Mouse (Mus musculus) embryonic facial prominence, embryonic 15.5 days (tissue): ENCODE results near the gene Capn8. TPM values are rescaled to one million over a fixed set of nuclear protein-coding genes. Genes with fewer than 3 reads are reported as not detected.
"Not testable (repeated sequence)": the region's sequence is repeated elsewhere in the genome, so short reads cannot be mapped to it uniquely, and the experiment has no call there.

ENCODE experiments used
- ATAC-seq: fragments of 200-750 bp; cut with Nextera tagmentation; 2 replicates; pipeline ENCODE4 v1.8.0; 2017; ENCODE audit warnings: low read depth, moderate TSS enrichment; ENCODE audit not compliant: insufficient number of reproducible peaks, low FRiP score, low TSS enrichment
- H3K27ac ChIP-seq: fragments of 300-500 bp; sonication (generic); replicated peaks from 2 replicates; pipeline ENCODE4 v1.5.1; 2015; ENCODE audit warnings: mild to moderate bottlenecking, inconsistent platforms
- H3K27me3 ChIP-seq: fragments of 300-500 bp; sonication (generic); 2 replicates; pipeline ENCODE4 v1.6.1; 2015; ENCODE audit warnings: inconsistent platforms
- H3K36me3 ChIP-seq: fragments of 300-500 bp; sonication (generic); 2 replicates; pipeline ENCODE4 v1.6.1; 2015; ENCODE audit warnings: mild to moderate bottlenecking, inconsistent platforms
- H3K4me1 ChIP-seq: fragments of 300-500 bp; sonication (generic); 2 replicates; pipeline ENCODE4 v1.6.1; 2015; ENCODE audit warnings: inconsistent platforms
- H3K4me2 ChIP-seq: fragments of 300-500 bp; sonication (generic); replicated peaks from 2 replicates; pipeline ENCODE4 v1.6.1; 2015; ENCODE audit warnings: mild to moderate bottlenecking, inconsistent platforms
- H3K4me3 ChIP-seq: fragments of 300-500 bp; sonication (generic); replicated peaks from 2 replicates; pipeline ENCODE4 v1.5.1; 2015; ENCODE audit warnings: mild to moderate bottlenecking, inconsistent platforms
- H3K9ac ChIP-seq: fragments of 300-500 bp; sonication (generic); 2 replicates; pipeline ENCODE4 v1.6.1; 2015; ENCODE audit warnings: inconsistent platforms
- H3K9me3 ChIP-seq: fragments of 300-500 bp; sonication (generic); replicated peaks from 2 replicates; pipeline ENCODE4 v1.6.1; 2016; ENCODE audit warnings: inconsistent platforms
- WGBS: fragments of 180-500 bp; shearing (Covaris S2); methylation state at CpG from one replicate; pipeline ENCODE4 v1.1.7; 2015; 5-methylcytosine and 5-hydroxymethylcytosine counted together
- polyA plus RNA-seq: library from polyadenylated mRNA; unstranded; fragments of >200 nt; fragmentation: Nextera tagmentation; extraction: Ambion mirVana; gene quantifications from 2 replicates; pipeline ENCODE4 v1.2.1, GENCODE M21; 2015

Gene Capn8
- polyA plus RNA-seq, 1 experiment from 2014 or later: 0.71 TPM

DNA sequence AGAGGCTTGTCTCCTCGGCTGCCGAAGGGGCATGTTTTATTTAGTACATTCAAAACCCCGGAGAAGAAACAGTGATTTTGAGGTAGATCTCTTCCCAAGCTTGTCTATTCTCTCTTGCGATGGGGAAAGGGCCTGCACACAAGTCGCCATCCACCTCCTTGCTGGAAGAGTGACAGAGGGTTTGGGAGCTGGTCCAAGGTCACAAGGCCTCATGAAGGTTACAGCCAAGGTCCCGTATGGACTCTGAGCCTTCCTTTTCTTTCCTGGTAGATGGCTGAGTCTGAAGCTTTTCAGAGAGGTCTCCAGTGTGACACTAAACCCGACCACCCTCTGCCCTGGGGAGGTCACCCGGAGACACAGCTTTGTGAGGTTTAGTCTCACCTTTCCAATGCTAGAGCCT is 56.4 kb downstream of the Capn8 start:
- no peak overlapping the region for H3K4me2 ChIP-seq
- no peak for ATAC-seq
- no peak overlapping the region for H3K9ac ChIP-seq
- 0 out of 2 replicates have a peak, but pooled peaks cover 3% of the 10 kb centered on the region for H3K4me1 ChIP-seq
- 85% methylated on average over 8 of the region's 8 CpGs for WGBS
- H3K36me3 ChIP-seq: no peaks in the 10 kb centered on the region
- no peaks in the 10 kb centered on the region for H3K27me3 ChIP-seq
- H3K4me3 ChIP-seq: no peak overlapping the region
- H3K9me3 ChIP-seq: no peaks in the 10 kb centered on the region
- H3K27ac ChIP-seq: no peak overlapping the region

DNA sequence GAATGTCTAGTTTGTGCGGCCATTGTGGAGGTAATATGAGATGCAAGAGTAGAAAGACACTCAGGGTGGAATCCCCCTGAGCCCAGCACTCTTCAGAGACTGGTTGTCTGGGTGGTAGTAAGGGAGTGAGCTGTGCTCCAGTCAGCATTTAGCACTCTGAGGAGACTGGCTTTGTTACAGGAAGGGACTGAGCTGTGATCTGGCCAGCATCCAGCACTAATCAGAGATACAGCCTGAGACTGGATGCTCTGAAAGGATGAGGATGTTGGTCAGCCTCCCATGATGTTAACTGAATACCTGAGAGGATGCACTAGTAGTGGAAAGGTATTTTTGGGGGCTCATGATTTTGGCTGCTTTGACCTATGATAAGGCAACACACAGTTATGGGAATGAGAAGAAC is 61.4 kb downstream of the Capn8 start:
- Histone ChIP-seq H3K9me3 (no peaks in the 10 kb centered on the region), H3K36me3 (no peaks in the 10 kb centered on the region), H3K9ac (no peak overlapping the region), H3K4me3 (no peak overlapping the region), H3K4me2 (no peak overlapping the region), H3K27ac (no peak overlapping the region), H3K4me1 (no peaks in the 10 kb centered on the region), H3K27me3 (no peaks in the 10 kb centered on the region)
- 33% methylated on average over 1 of the region's 1 CpGs for WGBS
- ATAC-seq: no peak

DNA sequence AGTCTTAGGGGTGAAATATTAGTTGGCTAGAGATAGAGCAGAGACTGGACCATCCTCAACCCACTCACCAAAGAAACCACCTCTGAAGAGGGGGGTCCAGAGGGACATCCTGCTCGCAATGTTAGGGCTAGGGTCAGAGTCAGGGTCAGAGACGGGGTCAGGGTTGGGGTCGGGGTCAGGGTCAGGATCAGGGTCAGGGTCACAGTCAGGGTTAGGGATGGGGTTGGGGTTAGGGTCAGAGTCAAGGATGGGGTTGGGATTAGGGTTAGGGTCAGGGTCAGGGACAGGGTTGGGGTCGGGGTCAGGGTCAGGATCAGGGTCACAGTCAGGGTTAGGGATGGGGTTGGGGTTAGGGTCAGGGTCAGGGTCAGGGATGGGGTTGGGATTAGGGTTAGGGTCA is 64.4 kb downstream of the Capn8 start:
- Histone ChIP-seq H3K4me1 (no peaks in the 10 kb centered on the region), H3K4me3 (no peak overlapping the region), H3K27me3 (no peaks in the 10 kb centered on the region), H3K27ac (no peak overlapping the region), H3K36me3 (no peaks in the 10 kb centered on the region), H3K9ac (no peak overlapping the region), H3K9me3 (no peaks in the 10 kb centered on the region), H3K4me2 (no peak overlapping the region)
- 90% methylated on average over 4 of the region's 4 CpGs for WGBS
- peak; percentile 47; the same call in 1 of the 2 replicates for ATAC-seq

DNA sequence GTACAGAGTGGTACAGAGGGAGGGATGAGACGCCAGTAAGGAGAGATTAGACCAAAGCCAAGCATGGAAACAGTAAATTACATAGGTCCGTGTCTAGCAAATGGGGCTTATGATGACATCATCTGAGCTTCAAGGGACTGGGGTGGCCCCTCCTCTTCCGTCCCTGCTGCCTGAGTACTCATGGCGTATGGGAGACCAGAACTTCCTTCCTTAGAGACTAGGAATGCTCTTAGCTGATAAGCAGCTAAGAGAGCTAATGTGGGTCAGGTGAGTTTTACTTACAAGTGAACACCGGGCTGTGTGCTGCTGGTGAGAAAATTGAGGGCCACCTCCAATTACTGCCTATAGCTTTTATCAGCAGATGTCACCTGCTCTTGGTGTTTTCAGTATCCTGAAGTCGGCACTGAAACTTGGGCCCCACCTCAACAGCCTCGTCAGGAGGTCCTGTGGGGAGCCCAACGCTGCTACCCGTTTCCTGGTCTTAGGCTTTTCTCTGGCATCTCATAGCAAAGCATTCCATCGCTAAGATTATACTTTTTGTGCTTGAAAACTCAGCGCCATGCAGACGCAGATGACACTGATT is 69.0 kb downstream of the Capn8 start:
- H3K27me3 ChIP-seq: no peaks in the 10 kb centered on the region
- H3K4me3 ChIP-seq: no peak overlapping the region
- no peaks in the 10 kb centered on the region for H3K4me1 ChIP-seq
- 80% methylated on average over 12 of the region's 12 CpGs for WGBS
- no peak overlapping the region for H3K4me2 ChIP-seq
- H3K9ac ChIP-seq: no peak overlapping the region
- H3K9me3 ChIP-seq: no peaks in the 10 kb centered on the region
- H3K27ac ChIP-seq: no peak overlapping the region
- no peaks in the 10 kb centered on the region for H3K36me3 ChIP-seq
- ATAC-seq: no peak

DNA sequence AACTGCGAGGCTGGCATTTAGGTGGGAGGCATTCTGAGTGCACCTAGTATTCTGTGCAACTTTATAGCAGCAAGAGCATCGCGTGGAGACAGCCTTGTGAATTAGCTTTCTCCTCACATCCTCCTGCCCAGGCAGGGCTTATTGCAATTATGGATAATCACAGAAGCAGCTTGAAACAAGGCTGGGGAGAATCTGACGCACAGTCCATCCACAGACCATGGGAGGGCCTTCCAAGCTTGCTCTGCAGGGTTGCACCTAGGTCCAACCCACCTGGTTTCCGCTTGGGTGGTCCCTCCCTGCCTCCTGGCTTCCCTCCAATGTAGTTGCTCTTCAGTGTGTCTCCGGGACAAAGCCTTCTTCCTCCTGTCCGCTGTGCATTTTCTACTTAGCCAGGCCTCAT is 74.2 kb downstream of the Capn8 start:
- Histone ChIP-seq H3K27me3 (no peaks in the 10 kb centered on the region), H3K4me1 (no peaks in the 10 kb centered on the region), H3K36me3 (no peaks in the 10 kb centered on the region), H3K27ac (no peak overlapping the region), H3K4me3 (no peak overlapping the region), H3K9ac (no peak overlapping the region), H3K9me3 (no peaks in the 10 kb centered on the region), H3K4me2 (no peak overlapping the region)
- no peak for ATAC-seq
- 48% methylated on average over 7 of the region's 7 CpGs for WGBS

DNA sequence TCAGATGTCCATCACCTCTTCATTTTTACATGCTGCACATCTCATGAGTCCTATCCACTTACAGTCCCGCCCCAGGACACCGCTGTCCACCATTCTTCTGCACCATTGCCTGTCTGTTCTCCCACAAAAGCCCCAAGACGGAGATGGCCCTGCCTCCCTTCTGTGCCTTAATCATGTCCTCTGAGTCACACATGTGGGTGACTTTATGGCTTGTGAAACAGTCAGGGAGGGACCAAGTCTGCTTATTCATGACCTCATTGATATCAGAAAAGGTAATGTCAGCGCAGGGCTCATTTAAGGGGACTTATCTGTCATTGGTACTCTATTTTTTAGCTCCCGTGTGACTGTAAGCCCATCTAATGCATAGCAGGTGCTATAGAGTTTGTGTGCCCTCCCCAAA is 74.6 kb downstream of the Capn8 start:
- Histone ChIP-seq H3K9ac (no peak overlapping the region), H3K36me3 (no peaks in the 10 kb centered on the region), H3K4me3 (no peak overlapping the region), H3K27ac (no peak overlapping the region), H3K4me1 (no peaks in the 10 kb centered on the region), H3K27me3 (no peaks in the 10 kb centered on the region), H3K4me2 (no peak overlapping the region), H3K9me3 (no peaks in the 10 kb centered on the region)
- ATAC-seq: no peak
- WGBS: 81% methylated on average over 5 of the region's 5 CpGs

DNA sequence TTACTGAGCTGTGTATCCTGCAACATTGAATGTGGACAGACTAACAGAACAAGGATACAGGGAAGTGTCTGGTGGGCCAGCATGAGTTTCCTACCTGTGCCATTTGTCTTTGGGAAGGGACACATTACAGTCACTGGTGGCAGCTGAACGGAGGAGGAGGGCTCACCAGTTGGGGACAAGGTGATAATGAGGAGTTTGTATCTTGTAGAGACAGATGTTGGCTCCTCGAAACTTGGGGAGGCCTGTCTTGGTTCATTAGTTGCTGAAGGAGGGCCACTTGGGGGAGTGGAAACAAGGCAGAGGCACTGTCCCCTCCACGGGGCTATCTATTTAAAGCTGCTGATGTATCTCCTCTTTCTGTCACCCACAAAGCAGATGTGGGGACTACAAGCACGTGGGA is 75.3 kb downstream of the Capn8 start:
- H3K27ac ChIP-seq: no peak overlapping the region
- no peak overlapping the region for H3K9ac ChIP-seq
- no peaks in the 10 kb centered on the region for H3K27me3 ChIP-seq
- H3K9me3 ChIP-seq: no peaks in the 10 kb centered on the region
- WGBS: 68% methylated on average over 4 of the region's 4 CpGs
- H3K4me1 ChIP-seq: peaks cover 2% of the 10 kb centered on the region; the same call in 1 of the 2 replicates
- no peak for ATAC-seq
- H3K4me3 ChIP-seq: no peak overlapping the region
- H3K4me2 ChIP-seq: no peak overlapping the region
- H3K36me3 ChIP-seq: no peaks in the 10 kb centered on the region

DNA sequence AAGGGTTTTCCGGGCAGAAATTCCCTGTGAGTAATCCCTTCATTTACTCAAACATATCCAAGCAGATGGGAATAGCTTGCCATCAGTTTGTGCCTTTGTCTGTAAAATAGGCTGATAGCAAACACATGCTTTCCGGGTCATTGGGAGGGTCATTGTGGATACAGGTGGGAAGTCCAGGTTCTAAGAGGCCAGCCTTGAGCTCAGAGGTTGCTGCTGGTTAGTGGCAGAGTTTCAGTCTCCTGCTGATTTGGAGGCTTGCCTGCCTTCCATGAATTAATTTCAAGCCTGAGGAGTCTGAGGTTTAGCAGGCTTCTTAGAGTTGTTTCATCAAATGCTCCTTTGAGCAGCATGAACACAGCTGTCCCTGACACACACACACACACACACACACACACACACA is 78.0 kb downstream of the Capn8 start:
- no peak overlapping the region for H3K9ac ChIP-seq
- WGBS: 47% methylated on average over 2 of the region's 2 CpGs
- no peak overlapping the region for H3K4me3 ChIP-seq
- H3K27me3 ChIP-seq: no peaks in the 10 kb centered on the region
- H3K36me3 ChIP-seq: no peaks in the 10 kb centered on the region
- no peak for ATAC-seq
- no peak overlapping the region for H3K27ac ChIP-seq
- H3K4me2 ChIP-seq: no peak overlapping the region
- H3K4me1 ChIP-seq: peaks cover 6% of the 10 kb centered on the region
- H3K9me3 ChIP-seq: no peaks in the 10 kb centered on the region

DNA sequence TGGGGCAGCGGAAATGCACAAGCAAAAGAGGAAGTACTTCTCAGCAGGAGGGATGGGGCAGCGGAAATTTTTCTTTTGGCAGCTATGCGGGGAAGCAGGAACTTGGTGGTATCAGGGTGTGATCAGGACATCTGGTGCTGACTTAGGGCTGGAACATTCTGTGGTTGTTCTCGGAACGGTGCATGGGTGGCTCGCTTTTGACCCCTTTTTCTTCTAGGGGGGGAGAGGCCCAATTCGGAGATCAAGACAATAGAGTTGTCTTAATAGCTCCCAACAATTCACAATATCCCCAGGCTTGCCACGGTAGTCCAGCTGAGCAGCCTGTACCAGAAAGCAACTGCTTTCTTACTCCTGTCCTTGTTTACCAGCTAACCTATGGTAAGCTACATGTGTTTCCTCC is 79.6 kb downstream of the Capn8 start:
- not testable (repeated sequence) for H3K27me3 ChIP-seq, H3K4me3 ChIP-seq, H3K4me2 ChIP-seq, H3K9me3 ChIP-seq, ATAC-seq, H3K4me1 ChIP-seq, H3K27ac ChIP-seq, H3K36me3 ChIP-seq, H3K9ac ChIP-seq
- 81% methylated on average over 8 of the region's 8 CpGs for WGBS

DNA sequence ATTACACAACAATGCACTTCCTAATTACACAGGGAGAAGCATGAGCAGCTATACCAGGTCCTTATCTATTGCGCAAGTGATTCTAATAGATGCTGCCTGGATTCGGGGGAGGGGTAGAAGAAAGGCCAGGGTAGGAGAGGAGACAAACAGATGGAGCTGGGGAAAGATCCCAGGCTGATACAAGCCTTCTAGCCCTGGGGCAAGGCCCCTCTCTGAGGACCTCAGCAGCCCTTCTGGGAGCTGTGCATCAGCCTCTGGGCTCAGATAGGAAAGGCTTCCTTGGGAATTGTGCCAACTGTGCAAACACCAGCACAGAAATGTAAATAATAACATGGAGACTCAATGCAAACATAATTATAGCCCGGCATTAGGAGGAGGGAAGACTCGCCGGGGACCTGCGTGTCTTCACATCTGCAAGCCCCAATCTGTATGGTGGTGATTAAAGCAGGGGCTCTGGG is 80.4 kb downstream of the Capn8 start:
- H3K27ac ChIP-seq: no peak overlapping the region
- H3K4me3 ChIP-seq: no peak overlapping the region
- no peaks in the 10 kb centered on the region for H3K9me3 ChIP-seq
- 36% methylated on average over 6 of the region's 6 CpGs for WGBS
- H3K27me3 ChIP-seq: no peaks in the 10 kb centered on the region
- H3K36me3 ChIP-seq: no peaks in the 10 kb centered on the region
- H3K4me1 ChIP-seq: peaks cover 6% of the 10 kb centered on the region
- no peak overlapping the region for H3K4me2 ChIP-seq
- no peak for ATAC-seq
- no peak overlapping the region for H3K9ac ChIP-seq

DNA sequence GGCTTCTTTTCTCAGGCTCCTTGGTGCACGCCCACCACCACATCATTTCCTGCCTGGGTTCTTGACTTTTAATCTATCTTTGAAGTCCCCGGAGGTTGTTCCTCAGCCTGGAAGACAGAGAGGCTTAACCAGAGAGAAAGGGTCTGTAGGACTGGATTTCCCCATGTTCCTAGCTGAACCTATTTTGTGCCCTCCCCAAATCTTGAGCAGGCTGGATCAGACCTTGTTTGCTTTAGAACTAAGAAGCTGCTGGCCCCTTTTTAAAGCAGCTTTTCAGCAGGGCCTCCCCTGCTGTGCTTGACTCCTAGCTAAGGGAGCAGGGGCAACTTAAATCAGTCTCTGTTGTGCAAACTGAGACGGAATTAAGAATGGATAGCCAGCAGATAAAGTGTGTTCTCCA is 82.0 kb downstream of the Capn8 start:
- peaks cover 6% of the 10 kb centered on the region for H3K4me1 ChIP-seq
- H3K27me3 ChIP-seq: no peaks in the 10 kb centered on the region
- H3K9me3 ChIP-seq: no peaks in the 10 kb centered on the region
- ATAC-seq: no peak
- H3K27ac ChIP-seq: no peak overlapping the region
- H3K36me3 ChIP-seq: no peaks in the 10 kb centered on the region
- no peak overlapping the region for H3K4me2 ChIP-seq
- H3K9ac ChIP-seq: no peak overlapping the region
- WGBS: 61% methylated on average over 3 of the region's 3 CpGs
- no peak overlapping the region for H3K4me3 ChIP-seq

DNA sequence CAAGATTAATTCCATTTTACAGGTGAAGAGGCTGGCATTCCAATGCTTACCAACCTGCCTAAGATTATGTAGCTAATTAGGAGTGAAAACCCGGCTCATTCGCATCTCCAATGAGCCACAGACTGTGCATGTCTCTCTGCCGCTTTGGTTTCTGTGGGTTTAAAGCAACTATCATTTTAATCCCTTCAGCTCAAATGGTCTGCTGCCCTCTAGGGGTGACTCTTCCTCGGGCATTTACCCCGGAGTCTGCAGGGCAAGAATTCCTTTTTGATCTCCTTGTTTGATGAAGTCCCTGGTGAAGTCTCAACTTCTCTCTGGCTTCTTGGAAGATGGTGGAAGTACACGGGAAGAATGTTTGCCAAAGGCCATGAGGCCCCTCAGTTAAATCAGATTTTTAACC is 93.0 kb downstream of the Capn8 start:
- Histone ChIP-seq H3K9me3 (no peaks in the 10 kb centered on the region), H3K27me3 (no peaks in the 10 kb centered on the region), H3K27ac (no peak overlapping the region), H3K4me2 (no peak overlapping the region), H3K9ac (no peak overlapping the region), H3K4me1 (no peaks in the 10 kb centered on the region), H3K36me3 (no peaks in the 10 kb centered on the region), H3K4me3 (no peak overlapping the region)
- no peak for ATAC-seq
- WGBS: 18% methylated on average over 6 of the region's 6 CpGs
